Mouse (Mus musculus) erythroblast, adult 5-6 weeks (primary cell): ENCODE measurements around the gene Map3k7. TPM values are rescaled to one million over a fixed set of nuclear protein-coding genes. Genes with fewer than 3 reads are reported as not detected.

Experiments used
- ATAC-seq: replicated peaks from 2 replicates; pipeline ENCODE4 v1.8.0; 2016; ENCODE audit warnings: moderate number of reproducible peaks, mild to moderate bottlenecking, moderate TSS enrichment, inconsistent platforms; ENCODE audit not compliant: poor library complexity, low FRiP score, severe bottlenecking
- total RNA-seq, 2 experiments: library from RNA; stranded (forward) in 1 of 2; stranded (reverse) in 1 of 2; fragments of 150-400 nt in 1 of 2; fragments of 200-764, 138-1000 nt in 1 of 2; gene quantifications; 2 replicates each; pipeline versions ENCODE4 v1.2.3 to v1.2.4; 2015 to 2017; ENCODE audit warnings: low replicate concordance in 2 of 2

Map3k7 gene
- total RNA-seq (2015; ENCODE audit: low replicate concordance) (11.9 and 17.9 TPM in 2 replicates), total RNA-seq (2017; ENCODE audit: low replicate concordance) (15.5 and 17.3 TPM in 2 replicates)

DNA sequence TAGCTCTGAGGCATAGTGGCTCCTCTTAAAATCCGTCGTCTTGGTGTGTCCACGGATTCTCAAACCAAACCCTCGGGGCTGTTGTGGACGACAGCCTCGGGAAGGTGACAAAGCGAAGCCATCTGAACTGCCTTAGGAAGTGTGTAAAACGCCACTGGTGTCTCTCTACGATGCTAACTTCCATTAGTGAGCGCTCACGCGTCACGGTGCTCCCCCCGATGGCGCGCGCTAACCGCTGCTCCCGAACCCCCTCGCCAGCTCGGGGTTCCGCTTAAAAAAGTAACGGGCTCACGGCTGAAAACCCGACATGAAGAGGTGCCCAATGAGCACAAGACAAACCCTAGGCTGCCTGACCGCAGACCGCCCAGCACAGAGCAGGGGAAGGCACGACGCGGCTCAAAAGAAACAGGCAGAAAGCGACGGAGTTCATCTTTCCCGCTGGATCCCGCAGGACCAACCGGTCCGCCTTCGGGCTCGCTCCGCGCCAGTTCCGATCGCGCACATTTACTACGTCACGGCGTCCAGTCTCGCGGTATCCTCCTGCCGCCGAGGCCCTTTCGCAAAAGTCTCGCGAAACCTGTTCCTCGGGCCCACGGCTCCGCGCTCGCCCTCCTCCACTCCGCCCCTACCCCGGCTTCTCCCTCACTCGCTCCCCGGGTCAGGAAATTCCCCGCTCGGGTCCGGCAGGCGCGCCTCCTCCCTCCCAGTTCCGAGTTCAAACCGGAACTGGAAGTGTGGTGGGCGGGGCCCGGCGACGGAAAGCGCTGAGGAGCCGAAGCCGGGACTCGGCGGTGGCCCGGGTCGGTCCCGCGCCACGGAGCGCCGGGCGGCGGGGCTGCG lies at the start of gene Map3k7:
Map3k7 (plus strand) TSS at position 744 of the 840 bp plus-strand sequence.
- ATAC-seq: peak; percentile 96

DNA sequence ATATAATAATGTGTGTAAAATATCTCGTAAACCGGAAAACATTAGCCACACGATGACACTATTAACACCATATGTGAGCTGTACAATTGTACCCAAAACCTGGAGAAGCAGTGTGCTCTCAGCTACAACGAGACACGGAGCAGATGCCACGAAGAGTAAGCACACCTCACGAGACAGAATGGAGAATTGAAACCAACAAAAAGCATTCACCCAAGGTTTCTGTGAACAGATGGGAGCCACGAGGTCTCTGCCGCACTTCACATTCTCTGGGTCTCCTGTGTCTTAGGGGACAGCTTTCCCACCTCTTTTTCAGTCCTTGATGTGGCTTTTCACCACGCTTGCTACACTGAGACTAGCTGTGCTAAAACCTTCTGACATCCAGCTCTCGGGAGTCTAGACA lies 48.8 kb upstream of the Map3k7 start:
- no peak for ATAC-seq

DNA sequence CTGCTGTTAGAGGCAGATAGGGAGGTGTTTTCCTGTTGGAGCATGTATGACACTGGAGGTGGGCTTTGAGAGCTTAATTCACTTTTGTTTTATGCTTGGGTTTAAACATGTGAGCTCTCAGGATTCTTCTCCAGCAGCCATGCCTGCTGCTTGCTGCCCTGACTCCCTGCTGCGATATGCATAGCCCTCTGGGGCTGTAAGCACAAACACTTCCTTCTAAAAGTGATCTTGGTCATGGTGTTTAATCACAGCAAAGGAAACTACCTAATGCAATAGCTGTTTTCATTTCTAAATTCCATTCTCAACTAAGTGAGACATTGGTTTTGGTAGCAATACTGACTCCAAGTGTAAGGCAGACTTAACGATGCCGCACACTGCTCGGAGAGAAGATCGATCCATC lies 45.2 kb upstream of the Map3k7 start:
- no peak for ATAC-seq

DNA sequence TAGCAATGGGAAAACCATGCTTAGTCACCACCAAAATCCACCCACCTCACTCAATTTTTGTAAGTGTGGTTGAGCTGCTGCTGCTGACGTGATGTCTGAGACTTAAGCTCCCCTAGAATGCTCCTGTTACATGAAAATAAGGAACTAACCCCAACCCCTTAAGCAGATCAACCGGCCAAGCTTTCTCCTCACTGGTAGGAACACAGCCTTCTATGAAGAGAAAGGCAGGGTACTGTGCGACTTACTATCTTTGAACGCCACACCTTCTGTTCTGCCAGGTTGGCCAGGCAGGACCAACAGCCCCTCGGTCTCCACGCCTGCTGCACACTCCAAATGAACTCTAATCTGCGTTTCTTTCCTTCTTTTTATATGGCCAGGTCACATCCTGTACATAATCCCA lies 41.7 kb upstream of the Map3k7 start:
- ATAC-seq: no peak

DNA sequence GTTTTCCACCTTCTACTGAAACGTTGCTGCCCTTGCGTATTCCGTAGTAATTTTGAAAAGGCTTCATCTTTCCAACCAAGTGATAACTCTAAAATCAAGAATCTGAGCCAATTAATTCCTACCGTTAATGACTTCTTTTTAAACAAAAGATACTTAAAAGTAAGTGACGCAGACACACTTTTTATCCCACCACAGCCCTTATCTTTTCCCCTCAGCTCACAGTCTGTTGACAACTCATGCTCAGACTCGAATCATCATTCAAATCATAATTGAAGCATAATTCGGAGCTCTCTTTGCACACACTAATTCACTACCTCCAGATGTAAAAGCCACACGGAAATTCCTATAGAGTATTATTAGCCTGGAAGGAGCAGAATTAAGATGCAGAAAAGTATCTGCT lies 40.5 kb upstream of the Map3k7 start:
- no peak for ATAC-seq

DNA sequence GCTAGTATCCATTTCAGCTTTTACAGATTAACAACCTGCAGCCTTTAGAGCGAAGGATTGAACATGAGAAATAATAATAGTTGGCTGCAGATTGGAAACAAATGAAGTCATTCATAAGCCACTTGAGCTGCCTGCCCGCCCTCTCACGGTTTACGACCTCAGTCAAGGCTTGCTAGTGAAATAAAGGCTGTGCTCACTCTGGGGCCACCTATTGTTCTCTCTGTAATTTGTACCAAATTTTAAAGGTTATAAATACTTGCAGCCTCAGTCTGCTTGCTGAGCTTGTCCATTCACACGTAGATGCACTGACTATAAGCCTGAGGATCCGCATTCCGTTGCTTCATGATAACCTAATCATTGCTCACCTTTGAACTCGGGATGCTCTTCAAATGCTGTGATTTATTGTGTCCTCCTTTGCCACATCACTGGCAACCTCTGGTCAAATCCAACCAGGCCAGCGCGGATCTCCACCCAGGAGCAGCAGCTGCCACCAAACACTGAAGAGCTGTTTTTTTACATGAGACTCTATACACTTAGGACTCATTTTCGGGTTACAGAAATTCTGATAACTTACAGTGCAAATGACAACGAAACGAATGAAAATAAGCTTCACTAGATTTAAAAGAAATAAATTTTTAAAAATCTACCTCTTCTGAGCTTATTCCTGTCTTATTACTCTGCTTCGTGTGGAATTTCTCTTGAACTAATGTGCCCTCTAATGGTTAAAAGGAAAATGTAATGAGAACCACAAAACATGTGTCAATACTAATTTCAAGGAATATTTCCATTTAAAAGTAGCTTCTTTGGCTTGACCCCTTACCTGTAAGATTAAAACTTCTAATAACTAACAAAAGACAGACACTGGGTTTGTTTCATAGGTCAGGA lies 39.4 kb upstream of the Map3k7 start:
- ATAC-seq: no peak

DNA sequence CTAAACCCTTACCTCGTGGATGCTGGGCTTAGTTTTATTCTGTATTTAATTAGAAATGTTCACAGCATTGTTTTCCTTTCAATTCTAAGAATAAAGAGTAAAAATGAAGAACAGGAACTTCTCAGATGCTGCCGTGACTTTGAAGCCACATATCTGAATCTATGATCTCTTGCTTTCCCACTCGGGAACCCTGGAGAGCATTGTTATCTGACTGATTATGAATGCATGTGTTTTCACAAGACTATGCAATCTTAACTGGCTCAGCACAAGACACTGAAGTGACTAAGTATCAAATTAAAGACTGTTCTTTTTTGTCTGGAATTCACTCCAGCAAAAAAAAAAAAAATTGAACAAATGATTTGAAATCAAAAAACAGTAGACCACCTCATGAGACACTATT lies 30.7 kb upstream of the Map3k7 start:
- no peak for ATAC-seq

DNA sequence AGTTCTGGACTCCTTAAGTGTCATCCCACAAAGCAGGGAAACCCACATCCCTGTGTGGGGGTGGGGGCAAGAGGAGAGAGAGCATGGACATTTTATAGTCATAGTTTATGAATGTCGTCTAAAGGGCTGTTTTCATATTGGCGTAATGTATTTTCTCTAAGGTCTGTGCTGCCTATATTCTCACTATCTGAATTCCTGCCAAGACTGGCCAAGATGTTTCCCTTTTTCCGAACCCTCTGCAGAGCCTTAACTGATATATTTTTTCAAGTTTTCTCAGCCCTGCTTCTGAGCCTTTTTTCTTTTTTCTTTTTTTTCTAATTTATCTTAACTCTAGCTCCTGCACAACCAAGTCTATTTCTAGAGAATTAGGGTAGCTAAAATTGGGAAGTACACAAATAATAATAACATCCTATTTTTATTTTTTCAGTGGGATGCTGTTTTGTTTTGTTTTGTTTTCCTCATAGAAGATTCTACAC lies 28.0 kb upstream of the Map3k7 start:
- ATAC-seq: no peak

DNA sequence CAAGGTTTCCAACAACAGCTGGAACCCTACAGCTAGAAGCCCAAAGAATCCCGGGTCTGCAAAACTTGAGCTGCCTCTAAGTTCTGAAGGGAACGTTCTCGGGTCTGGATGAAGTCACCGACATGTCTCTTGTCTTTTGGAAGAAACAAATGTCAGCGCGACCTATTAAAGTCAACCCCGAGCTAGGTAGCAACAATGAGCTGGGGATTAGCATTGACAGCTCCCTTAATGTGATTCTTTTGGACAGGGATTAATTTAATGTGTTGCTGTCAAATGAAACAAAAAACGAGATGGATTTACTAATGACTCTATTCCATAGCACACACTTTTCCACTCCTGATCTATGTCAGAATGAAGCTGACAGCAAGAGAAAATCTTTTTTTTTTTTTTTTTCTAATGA lies 27.5 kb upstream of the Map3k7 start:
- no peak for ATAC-seq

DNA sequence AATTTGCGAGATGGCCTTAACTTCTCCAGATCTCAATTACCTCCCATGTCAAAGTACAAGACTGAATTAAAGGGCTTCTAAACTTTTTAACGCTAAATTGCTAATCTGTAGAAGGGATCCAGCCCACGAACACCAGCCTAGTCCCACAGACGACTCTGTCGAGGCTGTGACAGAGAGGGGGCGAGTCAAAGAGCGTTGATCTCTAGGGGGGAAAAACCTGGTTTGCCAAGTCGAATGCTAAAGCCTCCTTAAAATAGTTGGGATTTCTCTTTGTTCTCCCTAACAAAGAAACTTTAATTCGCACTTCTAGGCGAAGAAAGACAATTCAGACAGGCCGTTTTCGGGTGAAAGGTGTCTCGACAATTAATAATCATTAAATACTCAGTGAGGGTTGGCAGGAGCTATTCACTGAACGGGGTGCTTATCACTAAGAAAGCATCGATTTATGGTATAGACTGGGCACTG lies 27.0 kb upstream of the Map3k7 start:
- ATAC-seq: no peak

DNA sequence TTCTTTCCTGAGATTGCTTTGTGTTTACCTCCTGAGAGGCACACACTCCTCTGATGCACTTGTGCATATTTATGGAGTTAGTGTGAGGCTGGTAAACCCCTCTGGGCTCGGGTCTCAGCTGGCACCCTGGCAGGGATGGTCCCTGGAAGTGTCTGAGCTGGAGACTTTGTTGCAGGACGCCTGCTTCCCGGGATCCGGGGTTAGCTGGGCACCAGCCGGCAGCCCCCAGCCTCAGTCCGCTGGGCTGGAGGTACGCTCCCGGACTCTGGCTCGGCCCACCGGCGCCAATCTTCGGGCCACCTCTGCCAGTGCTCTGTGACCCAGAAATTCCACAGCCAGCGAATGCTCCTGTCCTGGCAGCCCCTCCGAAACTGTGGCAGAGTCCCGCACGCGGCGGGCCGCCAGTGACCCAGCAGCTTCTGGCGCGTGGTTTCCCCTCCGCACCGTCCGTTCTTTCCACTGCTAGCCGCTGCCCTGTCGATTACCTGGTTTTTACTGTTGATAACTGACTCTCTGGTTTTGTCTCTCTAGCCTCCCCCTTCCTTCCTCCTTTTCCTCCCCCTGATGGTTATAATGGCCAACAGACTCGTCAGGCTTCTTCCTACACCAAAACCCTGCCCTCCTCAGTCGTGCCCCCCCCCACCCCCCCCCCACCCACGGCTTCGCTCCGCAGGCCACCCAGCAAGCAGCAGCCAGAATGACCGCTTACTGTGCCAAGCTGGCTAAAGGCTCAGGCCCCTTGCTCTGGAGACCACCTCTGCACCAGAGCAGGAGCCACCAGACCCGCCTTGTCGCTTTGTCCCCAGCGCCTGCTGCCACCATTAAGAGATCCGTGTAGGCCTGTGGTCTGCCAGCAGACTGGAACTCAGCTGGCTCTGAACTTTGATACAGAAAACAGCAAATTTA lies 26.3 kb upstream of the Map3k7 start:
- no peak for ATAC-seq

DNA sequence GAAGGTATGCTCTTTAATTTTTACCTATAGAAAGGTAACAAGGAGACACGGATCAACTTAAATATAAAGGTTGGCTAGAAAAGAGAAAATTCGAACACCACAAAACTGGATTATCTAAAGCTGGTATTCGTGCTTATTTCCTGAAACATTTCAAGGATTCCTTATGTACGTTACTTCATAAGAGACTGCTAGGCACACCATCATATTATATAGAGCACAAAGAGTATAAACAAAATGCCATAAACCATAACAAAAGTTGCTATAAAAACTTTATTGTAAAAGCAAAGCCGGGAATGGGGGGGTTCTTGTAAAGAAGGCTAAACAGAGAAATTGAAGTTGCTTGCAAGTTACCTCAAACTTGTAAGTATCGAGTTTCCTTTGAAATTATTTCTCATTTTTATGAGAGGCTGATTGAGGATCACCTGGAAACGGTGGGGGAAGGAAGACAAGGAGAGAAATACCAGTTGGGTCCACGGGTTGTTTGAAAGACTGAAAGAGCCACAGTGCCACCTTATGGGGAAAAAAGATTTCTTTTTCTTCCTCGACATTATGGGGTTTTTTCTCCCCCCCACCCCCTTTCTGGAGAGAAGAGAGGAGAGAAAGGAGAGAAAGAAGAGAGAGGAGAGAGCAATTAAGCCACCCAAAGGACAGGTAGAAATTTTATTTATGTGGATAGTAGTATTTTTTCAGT lies 25.3 kb upstream of the Map3k7 start:
- no peak for ATAC-seq

DNA sequence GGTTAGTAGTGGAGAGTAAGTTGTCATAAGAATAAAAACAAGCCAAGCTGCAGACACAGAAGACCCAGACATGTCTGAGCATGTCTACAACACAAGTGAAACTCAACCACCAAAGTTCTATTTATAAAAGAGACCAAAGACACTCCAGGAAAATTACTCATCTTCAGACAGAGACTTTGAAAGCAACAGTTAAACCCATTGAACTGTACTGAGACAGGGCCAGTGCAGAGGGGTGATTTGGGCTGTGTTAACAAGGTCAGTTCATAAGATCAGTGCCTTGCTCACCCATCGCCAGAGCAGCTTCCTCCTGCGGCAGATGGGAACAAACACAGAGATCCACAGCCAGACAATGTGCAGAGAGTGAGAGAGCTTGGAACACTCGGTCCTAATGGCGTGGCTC lies 22.3 kb upstream of the Map3k7 start:
- ATAC-seq: no peak

DNA sequence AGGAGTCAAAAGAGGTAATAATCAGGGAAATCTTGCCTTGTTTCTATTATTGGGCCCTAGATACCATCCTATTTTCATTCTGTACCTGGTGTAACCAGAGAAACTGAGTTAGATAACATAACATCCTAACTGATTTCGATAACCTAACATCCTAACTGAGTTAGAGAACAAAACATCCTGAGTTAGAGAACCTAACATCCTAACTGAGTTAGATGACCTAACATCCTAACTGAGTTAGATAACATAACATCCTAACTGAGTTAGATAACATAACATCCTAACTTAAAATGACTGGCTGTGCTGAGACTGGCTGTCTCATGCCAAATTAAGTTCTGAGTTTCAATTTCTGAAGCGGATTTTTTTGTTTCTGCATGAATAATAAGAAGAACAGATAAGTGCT lies 20.9 kb upstream of the Map3k7 start:
- no peak for ATAC-seq

DNA sequence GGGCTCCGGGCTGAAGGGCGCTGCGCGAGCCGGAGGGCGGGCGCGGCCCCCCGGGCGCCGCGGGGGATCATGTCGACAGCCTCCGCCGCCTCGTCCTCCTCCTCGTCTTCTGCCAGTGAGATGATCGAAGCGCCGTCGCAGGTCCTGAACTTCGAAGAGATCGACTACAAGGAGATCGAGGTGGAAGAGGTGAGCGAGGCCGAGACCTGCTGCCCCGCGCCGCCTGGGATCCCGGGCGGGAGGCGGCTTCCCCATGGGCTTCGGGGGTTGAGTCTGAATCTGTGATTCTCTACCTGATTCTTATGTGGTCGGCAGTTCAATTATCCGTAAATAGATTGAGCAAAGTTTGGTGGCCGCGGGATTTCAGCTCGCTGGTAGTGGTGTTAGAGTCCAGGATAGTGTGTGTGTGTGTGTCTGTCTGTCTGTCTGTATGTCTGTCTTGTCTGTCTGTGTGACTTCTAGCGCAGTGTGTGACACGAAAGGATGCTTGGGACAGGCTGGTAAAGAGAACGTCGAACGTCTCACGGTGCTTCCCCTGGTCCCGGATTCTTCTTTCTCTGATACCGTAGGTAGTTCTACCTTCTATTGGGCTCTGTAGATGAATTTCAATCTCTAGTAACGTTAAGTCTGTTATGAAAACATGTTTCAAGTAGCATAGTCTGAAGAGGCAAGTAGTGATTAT lies 438 bp downstream of the Map3k7 start:
- 0 out of 2 replicates have a peak, but pooled peaks have one; percentile 16 for ATAC-seq

DNA sequence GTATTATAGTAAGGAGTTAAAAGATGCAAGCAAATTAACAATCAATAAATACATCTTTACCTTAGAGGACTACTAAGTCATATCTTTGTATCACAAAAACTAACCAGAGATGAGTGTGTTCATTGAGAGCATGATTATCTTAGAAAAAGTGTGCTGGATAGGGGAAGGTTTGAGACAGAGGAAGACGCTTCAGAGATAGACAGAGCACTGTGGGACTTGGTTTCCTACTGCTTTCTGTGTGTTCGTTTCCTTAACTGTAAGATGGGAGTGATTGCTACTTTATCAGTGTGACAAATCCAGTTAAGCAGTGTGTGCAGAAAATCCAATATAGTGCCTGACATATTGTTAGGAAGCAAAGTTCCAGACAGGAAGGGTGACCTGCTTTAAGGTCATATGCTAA lies 1.3 kb downstream of the Map3k7 start:
- no peak for ATAC-seq

DNA sequence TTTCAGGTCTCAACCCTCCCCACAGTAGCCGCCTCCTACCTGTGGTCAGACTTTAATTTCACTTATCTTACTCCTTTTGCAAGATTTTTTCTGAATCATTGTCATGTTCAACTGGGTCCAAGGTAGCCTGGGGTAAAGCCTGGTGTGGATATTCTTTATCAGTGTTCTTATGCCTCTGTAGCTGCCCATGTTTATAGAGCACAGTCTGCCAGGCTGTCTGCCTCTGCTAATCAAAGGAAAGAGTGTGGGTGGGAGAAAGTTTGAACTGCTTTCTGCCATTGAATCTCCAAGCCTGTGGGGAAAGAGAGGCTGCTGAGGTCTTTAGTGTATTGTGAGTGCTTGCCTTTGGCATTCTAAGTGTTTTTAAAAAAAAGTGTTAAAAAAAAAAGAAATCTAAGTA lies 7.5 kb downstream of the Map3k7 start:
- ATAC-seq: no peak

DNA sequence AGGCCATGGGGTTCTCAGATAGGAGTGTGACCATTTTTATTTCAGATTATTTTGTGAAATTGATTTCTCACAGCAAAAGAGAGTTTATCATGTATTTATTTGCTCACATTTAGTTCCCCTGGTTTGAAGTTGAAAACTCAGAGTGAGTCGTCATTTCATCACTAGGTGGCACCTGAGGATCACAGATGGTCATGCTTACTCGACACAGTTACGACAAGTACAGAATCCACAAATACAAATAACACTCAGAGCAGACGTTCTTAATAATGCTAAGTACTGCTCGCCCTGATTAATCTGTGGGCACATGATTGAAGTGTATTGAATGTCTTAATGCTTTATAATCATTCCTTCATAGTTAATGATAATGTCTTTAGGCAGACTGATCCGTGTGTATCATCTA lies 8.3 kb downstream of the Map3k7 start:
- ATAC-seq: no peak
